ENCODE assay signal across 12 mouse cellular contexts in the genomic region with DNA sequence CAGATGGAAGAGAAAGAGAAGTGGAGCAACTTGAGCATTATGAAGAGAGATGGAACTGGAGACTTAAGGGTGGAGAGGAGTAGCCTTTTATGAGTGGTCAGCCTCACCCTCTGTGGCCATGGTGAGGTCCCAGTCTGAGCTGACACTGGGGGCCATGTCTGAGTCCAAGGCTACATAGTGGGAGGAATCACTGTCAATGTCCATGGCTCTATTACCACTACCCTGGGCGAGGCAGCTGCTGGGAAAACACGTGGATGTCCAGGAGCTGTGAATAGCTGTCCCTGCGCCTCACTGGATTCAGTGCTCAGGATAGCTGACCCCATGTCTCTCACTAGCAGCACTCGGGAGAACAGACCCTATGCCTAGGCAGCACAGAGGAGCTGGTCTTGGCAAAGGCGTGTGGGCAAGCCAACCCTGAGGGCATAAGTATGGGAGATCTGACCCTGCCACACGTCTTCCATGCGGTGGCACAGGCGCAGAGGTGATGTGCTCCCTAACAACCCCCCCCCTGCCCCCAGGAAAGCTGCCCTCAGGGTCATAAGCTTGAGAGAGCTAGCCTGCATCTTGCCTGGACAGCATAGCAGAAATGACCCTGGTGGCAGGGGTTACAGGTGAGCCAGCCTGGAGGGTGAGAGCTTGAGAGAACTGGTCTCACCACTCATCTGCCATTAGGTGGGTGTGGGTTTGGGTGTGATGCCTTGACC. TPM values are rescaled to one million over a fixed set of nuclear protein-coding genes. Genes with fewer than 3 reads are reported as not detected.
A peak's percentile ranks its signal among the peaks of the same experiment; 100 is the strongest.
DNase-seq lines count a peak whose midpoint lies in the region; ATAC-seq and TF ChIP-seq lines count a peak whose summit lies in the region.
"Had no signal": no experiment of that assay in that cellular context is flagged by ENCODE, and none has a peak within 500 bp of the region (broad histone marks: within the 10 kb centered on the region; RNA-seq: fewer than 3 reads in every experiment).

No protein-coding gene starts in this region.

- H3K4me1 ChIP-seq in intestine, embryonic 15.5 days (replicated peaks) = no peaks in the 10 kb centered on the region
- H3K4me1 ChIP-seq in intestine, postnatal 0 days (replicated peaks; ENCODE audit: control insufficient read depth, insufficient read depth, low read length) = no peaks in the 10 kb centered on the region
- no peaks in the 10 kb centered on the region for H3K4me1 ChIP-seq in midbrain, embryonic 12.5 days
- H3K4me1 ChIP-seq in midbrain, embryonic 13.5 days (replicated peaks) = no peaks in the 10 kb centered on the region

- no peaks in the 10 kb centered on the region for H3K9me3 ChIP-seq in intestine, embryonic 15.5 days
- H3K9me3 ChIP-seq in intestine, postnatal 0 days (ENCODE audit: control insufficient read depth) = no peaks in the 10 kb centered on the region
- H3K9me3 ChIP-seq in midbrain, embryonic 12.5 days = no peaks in the 10 kb centered on the region
- no peaks in the 10 kb centered on the region for H3K9me3 ChIP-seq in midbrain, embryonic 13.5 days

- DNase-seq in natural killer cell, adult 2 months (ENCODE audit: low spot score in 2 of 2) = no peak
- no peak for DNase-seq in thymus, adult 18-20 months
- DNase-seq: adrenal gland, adult 2 months; gastrocnemius, postnatal 25 days; kidney, adult 18-20 months; right cerebral cortex, postnatal 4 days had no signal

- no peaks in the 10 kb centered on the region for H3K36me3 ChIP-seq in intestine, embryonic 15.5 days
- H3K36me3 ChIP-seq in intestine, postnatal 0 days (ENCODE audit: control insufficient read depth, insufficient read depth) = no peaks in the 10 kb centered on the region
- H3K36me3 ChIP-seq in midbrain, embryonic 12.5 days = no peaks in the 10 kb centered on the region
- H3K36me3 ChIP-seq in midbrain, embryonic 13.5 days = peaks cover 3% of the 10 kb centered on the region; the same call in 1 of the 2 replicates

- ATAC-seq in intestine, embryonic 15.5 days = peak; percentile 23; the same call in 1 of the 2 replicates
- no peak for ATAC-seq in intestine, postnatal 0 days
- ATAC-seq in midbrain, embryonic 12.5 days (ENCODE audit: low FRiP score, low read depth) = 0 out of 2 replicates have a peak, but pooled peaks have one; percentile 12
- ATAC-seq in midbrain, embryonic 13.5 days = no peak
- ATAC-seq in megakaryocyte, adult 5-6 weeks (ENCODE audit: poor library complexity, severe bottlenecking) = 0 out of 2 replicates have a peak, but pooled peaks have one; percentile 28
- ATAC-seq: lung, postnatal 0 days had no signal

- WGBS in intestine, embryonic 15.5 days = 89% methylated on average over 8 of the region's 8 CpGs
- 91% methylated on average over 8 of the region's 8 CpGs for WGBS in intestine, postnatal 0 days
- 90% methylated on average over 8 of the region's 8 CpGs for WGBS in midbrain, embryonic 12.5 days
- WGBS in midbrain, embryonic 13.5 days = 92% methylated on average over 8 of the region's 8 CpGs

- TF ChIP-seq CTCF in intestine, postnatal 0 days (IDR thresholded peaks at IDR 0.05; ENCODE audit: low read depth) = no peak

- H3K4me3 ChIP-seq in intestine, embryonic 15.5 days (replicated peaks) = no peak overlapping the region
- no peak overlapping the region for H3K4me3 ChIP-seq in intestine, postnatal 0 days (ENCODE audit: low read depth, low read length)
- H3K4me3 ChIP-seq in midbrain, embryonic 12.5 days = no peak overlapping the region
- H3K4me3 ChIP-seq in midbrain, embryonic 13.5 days (replicated peaks) = no peak overlapping the region

- no peak overlapping the region for H3K9ac ChIP-seq in intestine, embryonic 15.5 days
- no peak overlapping the region for H3K9ac ChIP-seq in intestine, postnatal 0 days (ENCODE audit: low read depth, low read length)
- H3K9ac ChIP-seq in midbrain, embryonic 12.5 days (replicated peaks) = no peak overlapping the region
- no peak overlapping the region for H3K9ac ChIP-seq in midbrain, embryonic 13.5 days (replicated peaks)

- H3K4me2 ChIP-seq in intestine, embryonic 15.5 days (replicated peaks) = no peak overlapping the region
- no peak overlapping the region for H3K4me2 ChIP-seq in intestine, postnatal 0 days (replicated peaks; ENCODE audit: low read depth)
- H3K4me2 ChIP-seq in midbrain, embryonic 12.5 days (replicated peaks) = no peak overlapping the region
- H3K4me2 ChIP-seq in midbrain, embryonic 13.5 days (replicated peaks) = no peak overlapping the region

- no peak overlapping the region for H3K27ac ChIP-seq in intestine, embryonic 15.5 days
- no peak overlapping the region for H3K27ac ChIP-seq in intestine, postnatal 0 days (ENCODE audit: low read depth, low read length)
- no peak overlapping the region for H3K27ac ChIP-seq in midbrain, embryonic 12.5 days (replicated peaks)
- no peak overlapping the region for H3K27ac ChIP-seq in midbrain, embryonic 13.5 days

- no peaks in the 10 kb centered on the region for H3K27me3 ChIP-seq in intestine, embryonic 15.5 days (replicated peaks)
- no peaks in the 10 kb centered on the region for H3K27me3 ChIP-seq in intestine, postnatal 0 days (replicated peaks; ENCODE audit: control insufficient read depth, insufficient read depth, low read length)
- no peaks in the 10 kb centered on the region for H3K27me3 ChIP-seq in midbrain, embryonic 12.5 days
- no peaks in the 10 kb centered on the region for H3K27me3 ChIP-seq in midbrain, embryonic 13.5 days

RNA-seq across cellular contexts. Expression of gene Abhd12, which starts 20.3 kb away (rescaled TPM):
- 52.5 and 53.3 TPM in 2 replicates for polyA plus RNA-seq in intestine, embryonic 15.5 days (2015; fragmentation: Nextera tagmentation; extraction: Ambion mirVana)
- 40.5 and 41.5 TPM in 2 replicates for polyA plus RNA-seq in intestine, postnatal 0 days (2015; fragmentation: Nextera tagmentation; extraction: Ambion mirVana)
- 59.5 and 65.5 TPM in 2 replicates for polyA plus RNA-seq in midbrain, embryonic 12.5 days (2016; fragmentation: Nextera tagmentation; extraction: Ambion mirVana)
- 77.6 and 84.8 TPM in 2 replicates for polyA plus RNA-seq in midbrain, embryonic 13.5 days (2015; fragmentation: Nextera tagmentation; extraction: Ambion mirVana)
- 37.6 and 51.0 TPM in 2 replicates for total RNA-seq in megakaryocyte, adult 5-6 weeks (2015)
- total RNA-seq in megakaryocyte, adult 5-6 weeks (2017) = 47.4 and 100 TPM in 2 replicates

RNA-seq across cellular contexts. Expression of gene Gins1, which starts 21.0 kb away (rescaled TPM):
- 28.1 and 32.4 TPM in 2 replicates for polyA plus RNA-seq in intestine, embryonic 15.5 days (2015; fragmentation: Nextera tagmentation; extraction: Ambion mirVana)
- 9.1 and 9.7 TPM in 2 replicates for polyA plus RNA-seq in intestine, postnatal 0 days (2015; fragmentation: Nextera tagmentation; extraction: Ambion mirVana)
- 50.4 and 54.5 TPM in 2 replicates for polyA plus RNA-seq in midbrain, embryonic 12.5 days (2016; fragmentation: Nextera tagmentation; extraction: Ambion mirVana)
- 31.8 and 33.5 TPM in 2 replicates for polyA plus RNA-seq in midbrain, embryonic 13.5 days (2015; fragmentation: Nextera tagmentation; extraction: Ambion mirVana)
- total RNA-seq in megakaryocyte, adult 5-6 weeks (2015) = 53.1 and 69.5 TPM in 2 replicates
- total RNA-seq in megakaryocyte, adult 5-6 weeks (2017) = 69.8 and 78.7 TPM in 2 replicates

Comparison
In these comparisons a context has a peak if more than half of its experiments do, and no peak if none do; other contexts are left out.
1. ATAC-seq: peak in intestine, embryonic 15.5 days (single experiment), midbrain, embryonic 12.5 days (single experiment) and megakaryocyte, adult 5-6 weeks (single experiment); none in intestine, postnatal 0 days (single experiment) and midbrain, embryonic 13.5 days (single experiment).